In genomic region chr2:17097546-17097945, GRCm38 (mm10) we compare ENCODE assay signal across 17 mouse cellular contexts.
DNase-seq lines count a peak whose midpoint lies in the region; ATAC-seq lines count a peak whose summit lies in the region.
"Had no signal": no experiment of that assay in that cellular context is flagged by ENCODE, and none has a peak within 500 bp of the region (broad histone marks: within the 10 kb centered on the region; RNA-seq: fewer than 3 reads in every experiment).

No protein-coding gene starts in this region.

- H3K9ac ChIP-seq in hindbrain, embryonic 14.5 days: no peak overlapping the region
- H3K9ac ChIP-seq in hindbrain, embryonic 13.5 days: no peak overlapping the region
- H3K9ac ChIP-seq: heart, embryonic 13.5 days had no signal

- no peaks in the 10 kb centered on the region for H3K27me3 ChIP-seq in hindbrain, embryonic 14.5 days (ENCODE audit: control insufficient read depth, insufficient read depth, low read length)
- no peaks in the 10 kb centered on the region for H3K27me3 ChIP-seq in hindbrain, embryonic 13.5 days
- H3K27me3 ChIP-seq: heart, embryonic 13.5 days had no signal

- no peak overlapping the region for H3K4me3 ChIP-seq in hindbrain, embryonic 14.5 days (replicated peaks; ENCODE audit: low read length)
- H3K4me3 ChIP-seq in hindbrain, embryonic 13.5 days: no peak overlapping the region
- H3K4me3 ChIP-seq: heart, embryonic 13.5 days; layer of hippocampus, adult 2 months had no signal

- ATAC-seq in hindbrain, embryonic 14.5 days (ENCODE audit: low FRiP score): 0 out of 2 replicates have a peak, but pooled peaks have one; percentile 31
- no peak for ATAC-seq in hindbrain, embryonic 13.5 days (ENCODE audit: low FRiP score)
- ATAC-seq: lung, postnatal 0 days had no signal

- no peak for DNase-seq in hindbrain, embryonic 14.5 days (ENCODE audit: low spot score)
- peak; percentile 1 for DNase-seq in right cerebral cortex, postnatal 4 days
- DNase-seq in right cerebral cortex, postnatal 14 days: no peak
- DNase-seq in R1 (ENCODE audit: low read depth, low spot score): peak; percentile 38
- peak; percentile 40 for DNase-seq in testis, postnatal 10 days (ENCODE audit: low spot score)
- no peak for DNase-seq in ovary, postnatal 36 days (ENCODE audit: low spot score)
- DNase-seq: adrenal gland, adult 2 months; cerebellum, postnatal 25 days; embryo, embryonic 11 days; kidney, adult 2 months; kidney, postnatal 14 days; layer of hippocampus, postnatal 36 days; thymus, postnatal 36 days had no signal

- H3K36me3 ChIP-seq in hindbrain, embryonic 14.5 days (replicated peaks; ENCODE audit: control insufficient read depth, insufficient read depth): no peaks in the 10 kb centered on the region
- H3K36me3 ChIP-seq in hindbrain, embryonic 13.5 days: no peaks in the 10 kb centered on the region

- H3K27ac ChIP-seq in hindbrain, embryonic 14.5 days: no peak overlapping the region
- H3K27ac ChIP-seq in hindbrain, embryonic 13.5 days: no peak overlapping the region
- H3K27ac ChIP-seq: heart, embryonic 13.5 days; layer of hippocampus, adult 2 months had no signal

- 70% methylated on average over 20 of the region's 20 CpGs for WGBS in hindbrain, embryonic 14.5 days
- WGBS in hindbrain, embryonic 13.5 days: 76% methylated on average over 20 of the region's 20 CpGs

- no peak overlapping the region for H3K4me2 ChIP-seq in hindbrain, embryonic 14.5 days (replicated peaks)
- no peak overlapping the region for H3K4me2 ChIP-seq in hindbrain, embryonic 13.5 days
- H3K4me2 ChIP-seq: heart, embryonic 13.5 days had no signal

- no peaks in the 10 kb centered on the region for H3K4me1 ChIP-seq in hindbrain, embryonic 14.5 days (replicated peaks; ENCODE audit: control insufficient read depth, insufficient read depth, low read length)
- H3K4me1 ChIP-seq in hindbrain, embryonic 13.5 days (replicated peaks): no peaks in the 10 kb centered on the region

- peaks cover 8% of the 10 kb centered on the region; the same call in 1 of the 2 replicates for H3K9me3 ChIP-seq in hindbrain, embryonic 14.5 days (ENCODE audit: control insufficient read depth, low read length)
- H3K9me3 ChIP-seq in hindbrain, embryonic 13.5 days: peaks cover 10% of the 10 kb centered on the region; the same call in 1 of the 2 replicates

Comparison
In these comparisons a context has a peak if more than half of its experiments do, and no peak if none do; other contexts are left out.
1. DNase-seq: peak in right cerebral cortex, postnatal 4 days (single experiment), R1 (single experiment) and testis, postnatal 10 days (single experiment); none in hindbrain, embryonic 14.5 days (single experiment), right cerebral cortex, postnatal 14 days (single experiment) and ovary, postnatal 36 days (single experiment).